Mouse (Mus musculus): ENCODE results near the gene Adam17. TPM values are rescaled to one million over a fixed set of nuclear protein-coding genes. Genes with fewer than 3 reads are reported as not detected.

Adam17 gene
- polyA plus RNA-seq (2014; fragmentation: Nextera tagmentation; extraction: Ambion mirVana): 16.8 and 21.4 TPM in 2 replicates

- H3K4me2 ChIP-seq (ENCODE audit: low read depth, low read length): peak within 1 kb of the TSS; percentile 75
- no peaks in the 10 kb centered on the region for H3K27me3 ChIP-seq (ENCODE audit: control insufficient read depth, insufficient read depth, low read length)
- H3K36me3 ChIP-seq (ENCODE audit: control insufficient read depth, insufficient read depth, low read length): no peaks in the 10 kb centered on the region
- H3K27ac ChIP-seq (ENCODE audit: low read depth, low read length): peak within 1 kb of the TSS; percentile 92
- H3K9me3 ChIP-seq (ENCODE audit: control insufficient read depth, low read length): no peaks in the 10 kb centered on the region
- H3K4me3 ChIP-seq (ENCODE audit: low read depth, low read length): peak within 1 kb of the TSS; percentile 74
- WGBS: under 1% methylated on average over 48 of the region's 55 CpGs
- peaks cover 7% of the 10 kb centered on the region; the same call in 1 of the 2 replicates for H3K4me1 ChIP-seq (ENCODE audit: control insufficient read depth, insufficient read depth, low read length)
- peak; percentile 98 for ATAC-seq (ENCODE audit: low read depth)
- peak within 1 kb of the TSS; percentile 76 for H3K9ac ChIP-seq (replicated peaks; ENCODE audit: low read depth, low read length)
Observed at GRCm38 (mm10) chr12:21373100-21373819, at the start of gene Adam17. Adam17 (minus strand) TSS chr12:21373632.

DNA sequence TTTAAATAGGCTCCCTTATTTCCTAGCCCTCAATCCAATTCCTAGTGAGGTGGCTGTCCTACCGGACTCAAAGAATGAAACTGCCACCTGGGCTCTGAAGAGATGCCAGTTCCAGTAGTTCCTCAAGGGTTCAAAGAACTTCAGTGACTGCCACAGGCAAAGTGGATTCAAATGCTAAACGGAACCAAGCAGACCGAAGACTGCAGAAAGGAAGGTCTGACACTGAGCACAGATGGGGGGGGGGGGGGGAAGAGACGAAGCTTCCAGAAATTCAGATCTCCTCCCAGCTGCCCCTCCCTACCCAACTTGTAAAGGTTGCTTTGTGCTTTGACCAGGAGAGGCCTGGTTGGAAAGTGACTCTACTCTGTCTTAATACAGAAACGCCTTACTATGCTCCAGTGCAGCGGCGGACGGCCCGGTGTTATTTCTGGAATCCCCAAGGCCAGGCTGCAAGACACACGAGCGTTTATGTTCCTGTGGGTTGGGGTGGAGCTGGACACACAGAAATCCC is 45.2 kb upstream of the Adam17 start:
- 30% methylated on average over 11 of the region's 11 CpGs for WGBS
- no peaks in the 10 kb centered on the region for H3K27me3 ChIP-seq (ENCODE audit: control insufficient read depth, insufficient read depth, low read length)

GRCm38 (mm10) chr12:21418083-21418482 is 44.7 kb upstream of the Adam17 start:
- Histone ChIP-seq H3K9ac (replicated peaks; ENCODE audit: low read depth, low read length) (peak overlapping the region; percentile 58), H3K27ac (ENCODE audit: low read depth, low read length) (peak overlapping the region; percentile 100), H3K4me3 (ENCODE audit: low read depth, low read length) (peak overlapping the region; percentile 96), H3K27me3 (ENCODE audit: control insufficient read depth, insufficient read depth, low read length) (no peaks in the 10 kb centered on the region), H3K36me3 (ENCODE audit: control insufficient read depth, insufficient read depth, low read length) (peaks cover 8% of the 10 kb centered on the region), H3K9me3 (ENCODE audit: control insufficient read depth, low read length) (no peaks in the 10 kb centered on the region; the same call in 1 of the 2 replicates), H3K4me1 (ENCODE audit: control insufficient read depth, insufficient read depth, low read length) (peaks cover 13% of the 10 kb centered on the region; the same call in 1 of the 2 replicates), H3K4me2 (ENCODE audit: low read depth, low read length) (peak overlapping the region; percentile 58)
- ATAC-seq (ENCODE audit: low read depth): no peak
- WGBS: 6% methylated on average over 10 of the region's 10 CpGs

More for the DNA sequence above, 45.2 kb upstream of the Adam17 start:
- H3K9ac ChIP-seq (replicated peaks; ENCODE audit: low read depth, low read length): peak overlapping the region; percentile 58; the same call in 1 of the 2 replicates
- peak overlapping the region; percentile 58 for H3K4me2 ChIP-seq (ENCODE audit: low read depth, low read length)
- H3K4me3 ChIP-seq (ENCODE audit: low read depth, low read length): peak overlapping the region; percentile 96
- H3K36me3 ChIP-seq (ENCODE audit: control insufficient read depth, insufficient read depth, low read length): 0 out of 2 replicates have a peak, but pooled peaks cover 3% of the 10 kb centered on the region
- peak overlapping the region; percentile 100 for H3K27ac ChIP-seq (ENCODE audit: low read depth, low read length)
- H3K9me3 ChIP-seq (ENCODE audit: control insufficient read depth, low read length): no peaks in the 10 kb centered on the region
- H3K4me1 ChIP-seq (ENCODE audit: control insufficient read depth, insufficient read depth, low read length): peaks cover 13% of the 10 kb centered on the region; the same call in 1 of the 2 replicates
- no peak for ATAC-seq (ENCODE audit: low read depth)

- H3K27me3 ChIP-seq (ENCODE audit: control insufficient read depth, insufficient read depth, low read length): no peaks in the 10 kb centered on the region
- peak; percentile 99 for ATAC-seq (ENCODE audit: low read depth)
- peak within 1 kb of the TSS; percentile 87 for H3K4me2 ChIP-seq (ENCODE audit: low read depth, low read length)
- H3K4me3 ChIP-seq (ENCODE audit: low read depth, low read length): peak within 1 kb of the TSS; percentile 96
- peak within 1 kb of the TSS; percentile 100 for H3K27ac ChIP-seq (ENCODE audit: low read depth, low read length)
- H3K9ac ChIP-seq (replicated peaks; ENCODE audit: low read depth, low read length): peak within 1 kb of the TSS; percentile 99
- H3K36me3 ChIP-seq (ENCODE audit: control insufficient read depth, insufficient read depth, low read length): peaks cover 15% of the 10 kb centered on the region
- H3K4me1 ChIP-seq (ENCODE audit: control insufficient read depth, insufficient read depth, low read length): peaks cover 13% of the 10 kb centered on the region; the same call in 1 of the 2 replicates
- no peaks in the 10 kb centered on the region; the same call in 1 of the 2 replicates for H3K9me3 ChIP-seq (ENCODE audit: control insufficient read depth, low read length)
- WGBS: under 1% methylated on average over 96 of the region's 103 CpGs
Observed at GRCm38 (mm10) chr12:21417100-21418070, 44.0 kb upstream of the Adam17 start, which contains the start of gene Ywhaq. Ywhaq (minus strand) TSS chr12:21417637.

DNA sequence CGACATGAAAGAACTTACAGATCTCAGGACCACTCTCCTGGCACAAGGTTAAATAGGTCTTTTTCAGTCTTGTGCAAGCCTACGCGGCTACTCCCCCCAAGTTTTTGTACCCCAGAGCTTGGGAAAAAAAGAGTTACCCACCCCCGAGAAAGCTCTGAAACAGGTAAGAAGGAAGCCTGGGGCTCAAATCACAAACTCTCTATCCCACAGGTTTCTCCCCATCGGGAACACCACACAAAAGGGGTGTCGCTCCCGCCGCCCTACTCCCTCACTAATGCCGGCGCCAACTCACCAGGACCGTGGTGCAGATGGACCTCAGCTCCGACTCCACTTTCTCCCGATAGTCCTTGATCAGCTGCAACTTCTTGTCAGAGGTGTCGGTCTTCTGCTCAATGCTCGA is 43.1 kb upstream of the Adam17 start:
- Histone ChIP-seq H3K27me3 (ENCODE audit: control insufficient read depth, insufficient read depth, low read length) (no peaks in the 10 kb centered on the region), H3K4me3 (ENCODE audit: low read depth, low read length) (peak overlapping the region; percentile 96), H3K36me3 (ENCODE audit: control insufficient read depth, insufficient read depth, low read length) (peaks cover 23% of the 10 kb centered on the region), H3K27ac (ENCODE audit: low read depth, low read length) (peak overlapping the region; percentile 100; the same call in 1 of the 2 replicates), H3K9me3 (ENCODE audit: control insufficient read depth, low read length) (no peaks in the 10 kb centered on the region; the same call in 1 of the 2 replicates), H3K4me1 (ENCODE audit: control insufficient read depth, insufficient read depth, low read length) (peaks cover 13% of the 10 kb centered on the region; the same call in 1 of the 2 replicates), H3K9ac (replicated peaks; ENCODE audit: low read depth, low read length) (peak overlapping the region; percentile 69), H3K4me2 (ENCODE audit: low read depth, low read length) (peak overlapping the region; percentile 87)
- no peak for ATAC-seq (ENCODE audit: low read depth)
- WGBS: under 1% methylated on average over 13 of the region's 15 CpGs

DNA sequence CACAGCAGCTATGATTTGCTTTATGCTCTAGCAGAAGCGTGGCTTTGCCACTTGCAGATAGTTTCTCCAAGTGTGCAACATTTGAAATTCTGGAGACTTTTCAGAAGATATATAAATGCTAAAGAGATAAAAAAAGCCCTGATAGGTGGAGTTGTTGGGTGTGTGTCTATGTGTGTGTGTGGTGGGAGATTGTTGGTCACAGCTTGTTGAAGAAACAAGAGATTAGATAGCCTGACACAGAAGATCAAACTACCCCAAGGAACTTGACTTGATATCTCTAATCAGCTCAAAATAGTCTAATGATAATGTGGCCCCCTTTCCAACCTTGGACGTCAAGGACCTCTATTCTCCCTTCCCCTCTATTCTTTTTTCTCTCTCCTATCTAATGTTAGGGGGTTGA is 37.2 kb upstream of the Adam17 start:
- ATAC-seq (ENCODE audit: low read depth): no peak
- no peak overlapping the region for H3K4me2 ChIP-seq (ENCODE audit: low read depth, low read length)
- H3K4me1 ChIP-seq (ENCODE audit: control insufficient read depth, insufficient read depth, low read length): peaks cover 13% of the 10 kb centered on the region; the same call in 1 of the 2 replicates
- H3K4me3 ChIP-seq (ENCODE audit: low read depth, low read length): no peak overlapping the region
- H3K27me3 ChIP-seq (ENCODE audit: control insufficient read depth, insufficient read depth, low read length): no peaks in the 10 kb centered on the region
- H3K9ac ChIP-seq (replicated peaks; ENCODE audit: low read depth, low read length): no peak overlapping the region
- WGBS: 95% methylated on average over 2 of the region's 2 CpGs
- peaks cover 46% of the 10 kb centered on the region for H3K36me3 ChIP-seq (ENCODE audit: control insufficient read depth, insufficient read depth, low read length)
- no peaks in the 10 kb centered on the region; the same call in 1 of the 2 replicates for H3K9me3 ChIP-seq (ENCODE audit: control insufficient read depth, low read length)
- no peak overlapping the region for H3K27ac ChIP-seq (ENCODE audit: low read depth, low read length)

- Histone ChIP-seq H3K9ac (replicated peaks; ENCODE audit: low read depth, low read length) (no peak overlapping the region), H3K27ac (ENCODE audit: low read depth, low read length) (no peak overlapping the region), H3K36me3 (ENCODE audit: control insufficient read depth, insufficient read depth, low read length) (peaks cover 43% of the 10 kb centered on the region), H3K9me3 (ENCODE audit: control insufficient read depth, low read length) (no peaks in the 10 kb centered on the region; the same call in 1 of the 2 replicates), H3K27me3 (ENCODE audit: control insufficient read depth, insufficient read depth, low read length) (no peaks in the 10 kb centered on the region), H3K4me1 (ENCODE audit: control insufficient read depth, insufficient read depth, low read length) (peaks cover 7% of the 10 kb centered on the region; the same call in 1 of the 2 replicates), H3K4me3 (ENCODE audit: low read depth, low read length) (no peak overlapping the region), H3K4me2 (ENCODE audit: low read depth, low read length) (no peak overlapping the region)
- 97% methylated on average over 3 of the region's 3 CpGs for WGBS
- ATAC-seq (ENCODE audit: low read depth): no peak
Observed at GRCm38 (mm10) chr12:21409651-21410050, 36.2 kb upstream of the Adam17 start.

GRCm38 (mm10) chr12:21408789-21409367 is 35.4 kb upstream of the Adam17 start:
- 99% methylated on average over 2 of the region's 2 CpGs for WGBS
- H3K27ac ChIP-seq (ENCODE audit: low read depth, low read length): no peak overlapping the region
- H3K4me1 ChIP-seq (ENCODE audit: control insufficient read depth, insufficient read depth, low read length): 0 out of 2 replicates have a peak, but pooled peaks cover under 1% of the 10 kb centered on the region
- peaks cover 43% of the 10 kb centered on the region for H3K36me3 ChIP-seq (ENCODE audit: control insufficient read depth, insufficient read depth, low read length)
- H3K4me3 ChIP-seq (ENCODE audit: low read depth, low read length): no peak overlapping the region
- H3K9me3 ChIP-seq (ENCODE audit: control insufficient read depth, low read length): no peaks in the 10 kb centered on the region; the same call in 1 of the 2 replicates
- H3K9ac ChIP-seq (replicated peaks; ENCODE audit: low read depth, low read length): no peak overlapping the region
- no peak overlapping the region for H3K4me2 ChIP-seq (ENCODE audit: low read depth, low read length)
- no peak for ATAC-seq (ENCODE audit: low read depth)
- H3K27me3 ChIP-seq (ENCODE audit: control insufficient read depth, insufficient read depth, low read length): no peaks in the 10 kb centered on the region
